Mouse (Mus musculus): ENCODE results near the gene Sgms2.

DNA sequence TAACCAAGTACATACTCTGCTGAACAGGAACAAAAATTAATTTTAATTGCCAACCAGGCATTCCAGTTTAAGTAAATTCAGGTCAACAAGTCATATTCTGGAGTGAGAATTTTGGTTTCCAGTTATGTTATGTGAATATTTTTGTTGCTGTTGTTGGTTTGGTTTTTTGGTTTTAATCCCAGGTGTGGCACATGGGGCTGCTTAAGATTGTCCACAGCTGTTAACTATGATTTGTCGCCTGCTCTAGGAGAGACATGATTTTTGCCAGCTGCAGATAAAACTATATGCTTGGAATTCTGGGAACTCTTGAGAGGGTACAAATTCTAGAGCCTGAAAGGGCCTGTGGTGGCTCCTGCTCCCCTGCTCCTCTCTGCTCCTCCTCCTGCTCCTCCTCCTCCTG, 174.1 kb downstream of the Sgms2 start:
- TF ChIP-seq CTCF (IDR thresholded peaks at IDR 0.05; ENCODE audit: borderline replicate concordance, insufficient read depth, low read depth, low read length) (no peak), POLR2A (IDR thresholded peaks at IDR 0.05; ENCODE audit: borderline replicate concordance, insufficient read depth, low read length) (no peak)

Data from cerebellum, adult 2 months (tissue).